Comparison of ENCODE assay signal across 16 mouse cellular contexts in the genomic region with DNA sequence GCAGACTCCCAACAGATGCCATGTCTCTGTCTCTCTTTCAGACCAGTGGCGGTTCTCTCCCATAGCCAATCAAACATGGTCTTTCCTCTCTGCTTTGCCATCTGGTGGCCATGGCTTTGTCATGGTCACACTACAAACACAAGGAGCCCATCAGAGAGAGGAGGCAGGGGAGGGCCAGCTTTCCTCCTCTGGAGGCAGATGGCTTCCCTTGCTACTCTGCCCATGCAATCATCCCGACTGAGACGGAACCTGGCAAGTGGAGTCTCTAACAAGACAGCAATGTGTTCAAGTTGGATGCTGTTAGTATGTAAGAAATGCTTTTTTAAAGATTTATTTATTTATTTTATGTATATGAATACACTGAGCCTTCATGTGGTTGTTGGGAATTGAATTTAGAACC. TPM values are rescaled to one million over a fixed set of nuclear protein-coding genes. Genes with fewer than 3 reads are reported as not detected.
"Had no signal": no experiment of that assay in that cellular context is flagged by ENCODE, and none has a peak within 500 bp of the region (broad histone marks: within the 10 kb centered on the region; RNA-seq: fewer than 3 reads in every experiment).

No protein-coding gene starts in this region.

- H3K27me3 ChIP-seq: liver, embryonic 12.5 days; lung, embryonic 15.5 days; midbrain, embryonic 13.5 days had no signal

- ATAC-seq: liver, embryonic 12.5 days had no signal

- H3K9me3 ChIP-seq: limb, embryonic 10.5 days; liver, embryonic 12.5 days; lung, embryonic 15.5 days; midbrain, embryonic 13.5 days had no signal

- H3K4me3 ChIP-seq: layer of hippocampus, adult 2 months; limb, embryonic 10.5 days; liver, embryonic 12.5 days; lung, embryonic 15.5 days; midbrain, embryonic 13.5 days had no signal

- H3K4me2 ChIP-seq: liver, embryonic 12.5 days; lung, embryonic 15.5 days; midbrain, embryonic 13.5 days had no signal

- DNase-seq: kidney, adult 18-20 months; lung, postnatal 14 days; right cerebral cortex, postnatal 14 days had no signal

- H3K27ac ChIP-seq: layer of hippocampus, adult 2 months; limb, embryonic 10.5 days; liver, embryonic 12.5 days; lung, embryonic 15.5 days; macrophage; midbrain, embryonic 13.5 days; stomach, postnatal 0 days had no signal

- H3K9ac ChIP-seq: liver, embryonic 12.5 days; lung, embryonic 15.5 days; midbrain, embryonic 13.5 days had no signal

- H3K36me3 ChIP-seq: limb, embryonic 10.5 days; liver, embryonic 12.5 days; lung, embryonic 15.5 days; midbrain, embryonic 13.5 days had no signal

RNA-seq across cellular contexts. Expression of gene Chrna9, which starts 14.8 kb away (rescaled TPM):
- total RNA-seq: layer of hippocampus, adult 2 months; layer of hippocampus, postnatal 14 days; left cerebral cortex, adult 18-20 months; left cerebral cortex, postnatal 14 days; midbrain, postnatal 0 days had no signal
- polyA plus RNA-seq: liver, embryonic 12.5 days; macrophage; midbrain, embryonic 13.5 days; midbrain, postnatal 0 days; neural tube, embryonic 14.5 days; stomach, postnatal 0 days; urinary bladder, adult 2 months had no signal
